Mouse (Mus musculus) cerebellum, postnatal 4 days (tissue): ENCODE results near the gene Spns2.
A peak's percentile ranks its signal among the peaks of the same experiment; 100 is the strongest.
"Not testable (repeated sequence)": the region's sequence is repeated elsewhere in the genome, so short reads cannot be mapped to it uniquely, and the experiment has no call there.

Experiments used
- DNase-seq, 2 experiments: peaks; one replicate each; pipeline ENCODE4 v3.0.0; 2022; ENCODE audit warnings: low spot score in 2 of 2, mixed read lengths in 1 of 2

Spns2 gene

GRCm38 (mm10) chr11:72473540-72473939 is 16.2 kb downstream of the Spns2 start:
- no peak for DNase-seq

- DNase-seq = no peak
Observed at GRCm38 (mm10) chr11:72471381-72471780, 18.3 kb downstream of the Spns2 start.

GRCm38 (mm10) chr11:72470004-72470403 is 19.7 kb downstream of the Spns2 start:
- no peak for DNase-seq

- peak in 1 of 2 experiments; percentile 47 for DNase-seq
Observed at GRCm38 (mm10) chr11:72469217-72469616, 20.5 kb downstream of the Spns2 start.

GRCm38 (mm10) chr11:72468525-72468924 is 21.2 kb downstream of the Spns2 start:
- DNase-seq = no peak

GRCm38 (mm10) chr11:72466694-72467507 is 22.8 kb downstream of the Spns2 start:
- no peak for DNase-seq

- DNase-seq = no peak
Observed at GRCm38 (mm10) chr11:72465978-72466693, 23.6 kb downstream of the Spns2 start.

- DNase-seq = no peak
Observed at GRCm38 (mm10) chr11:72464821-72465220, 24.9 kb downstream of the Spns2 start.

- no peak for DNase-seq
Observed at GRCm38 (mm10) chr11:72461500-72461981, 28.2 kb downstream of the Spns2 start.

GRCm38 (mm10) chr11:72458502-72458901 is 31.2 kb downstream of the Spns2 start:
- no peak for DNase-seq

- DNase-seq = no peak
Observed at GRCm38 (mm10) chr11:72457995-72458496, 31.7 kb downstream of the Spns2 start.

GRCm38 (mm10) chr11:72455694-72456093 is 34.0 kb downstream of the Spns2 start:
- DNase-seq = peak in 1 of 2 experiments; percentile 39

- DNase-seq = no peak
Observed at GRCm38 (mm10) chr11:72453105-72453953, 36.4 kb downstream of the Spns2 start.

- DNase-seq = no peak
Observed at GRCm38 (mm10) chr11:72452140-72452665, 37.5 kb downstream of the Spns2 start.

- DNase-seq = no peak
Observed at GRCm38 (mm10) chr11:72447475-72447874, 42.2 kb downstream of the Spns2 start.

GRCm38 (mm10) chr11:72446311-72447105 is 43.2 kb downstream of the Spns2 start:
- DNase-seq = no peak

- DNase-seq = peak; percentile 97 to 98
Observed at GRCm38 (mm10) chr11:72440965-72441664, 48.6 kb downstream of the Spns2 start, which contains the start of gene Mybbp1a. Mybbp1a (plus strand) TSS chr11:72441355.

- DNase-seq = not testable (repeated sequence)
Observed at GRCm38 (mm10) chr11:72440597-72440964, 49.1 kb downstream of the Spns2 start.

GRCm38 (mm10) chr11:72438411-72438810 is 51.3 kb downstream of the Spns2 start:
- DNase-seq = no peak
